Mouse (Mus musculus) liver, embryonic 14.5 days (tissue): ENCODE measurements around the gene Pknox1. TPM values are rescaled to one million over a fixed set of nuclear protein-coding genes. Genes with fewer than 3 reads are reported as not detected.
"Not testable (repeated sequence)": the region's sequence is repeated elsewhere in the genome, so short reads cannot be mapped to it uniquely, and the experiment has no call there.

Experiments
- ATAC-seq: fragments of 200-750 bp; cut with Nextera tagmentation; 2 replicates; pipeline ENCODE4 v1.8.0; 2017; ENCODE audit warnings: moderate number of reproducible peaks, mild to moderate bottlenecking, moderate library complexity; ENCODE audit not compliant: insufficient read depth
- DNase-seq, 3 experiments: peaks; one replicate each; pipeline ENCODE4 v3.0.0-alpha.2; 2012 to 2013; ENCODE audit warnings: low read depth in 3 of 3, low spot score in 3 of 3
- H3K27ac ChIP-seq: fragments of 300-500 bp; sonication (generic); 2 replicates; pipeline ENCODE4 v1.5.1; 2014; ENCODE audit warnings: moderate library complexity, mild to moderate bottlenecking, control low read depth, inconsistent platforms
- H3K27me3 ChIP-seq: fragments of 300-500 bp; sonication (generic); 2 replicates; pipeline ENCODE4 v1.6.1; 2014; ENCODE audit warnings: mild to moderate bottlenecking, low read length, moderate library complexity; ENCODE audit not compliant: control insufficient read depth, insufficient read depth
- H3K36me3 ChIP-seq: fragments of 300-500 bp; sonication (generic); replicated peaks from 2 replicates; pipeline ENCODE4 v1.6.1; 2014; ENCODE audit warnings: low read depth; ENCODE audit not compliant: control insufficient read depth, insufficient read depth
- H3K4me1 ChIP-seq, 2 experiments: fragments of 200-500 bp in 1 of 2; fragments of 300-500 bp in 1 of 2; sonication (generic) in 1 of 2; replicated peaks; 2 replicates each; pipeline ENCODE4 v1.6.1; 2012 to 2014; ENCODE audit warnings: antibody characterized with exemption in 1 of 2, inconsistent platforms in 1 of 2, low read length in 1 of 2; ENCODE audit not compliant: control insufficient read depth in 2 of 2, insufficient read depth in 2 of 2
- H3K4me2 ChIP-seq: fragments of 300-500 bp; sonication (generic); 2 replicates; pipeline ENCODE4 v1.6.1; 2014; ENCODE audit warnings: low read depth, mild to moderate bottlenecking, control low read depth, moderate library complexity
- H3K4me3 ChIP-seq, 2 experiments: fragments of 200-500 bp in 1 of 2; fragments of 300-500 bp in 1 of 2; sonication (generic) in 1 of 2; 2 replicates each; pipeline ENCODE4 v1.5.1; 2012 to 2014; ENCODE audit warnings: low read depth in 2 of 2, low read length in 2 of 2, mild to moderate bottlenecking in 2 of 2, control low read depth in 1 of 2, inconsistent platforms in 1 of 2, moderate library complexity in 1 of 2; ENCODE audit not compliant: insufficient read depth in 1 of 2
- H3K9ac ChIP-seq: fragments of 300-500 bp; sonication (generic); replicated peaks from 2 replicates; pipeline ENCODE4 v1.6.1; 2014; ENCODE audit warnings: mild to moderate bottlenecking, control low read depth, moderate library complexity
- H3K9me3 ChIP-seq: fragments of 300-500 bp; sonication (generic); 2 replicates; pipeline ENCODE4 v1.6.1; 2016; ENCODE audit warnings: low read length, mixed read lengths; ENCODE audit not compliant: control insufficient read depth
- CTCF ChIP-seq: IDR thresholded peaks from 2 replicates; pipeline ENCODE4 v1.5.1; 2016; ENCODE audit warnings: antibody characterized with exemption, low read depth, control low read depth
- EP300 ChIP-seq: IDR thresholded peaks from 2 replicates; pipeline ENCODE4 v1.6.1; 2016; ENCODE audit warnings: antibody characterized with exemption, low read depth
- WGBS: fragments of 180-500 bp; shearing (Covaris S2); extraction: QIAGEN DNeasy Blood & Tissue Kit; methylation state at CpG from one replicate; pipeline ENCODE4 v1.1.7; 2014; ENCODE audit not compliant: insufficient replicate concordance; 5-methylcytosine and 5-hydroxymethylcytosine counted together
- polyA plus RNA-seq, 2 experiments: library from polyadenylated mRNA; depleted of rRNA in 1 of 2; stranded (reverse) in 1 of 2; unstranded in 1 of 2; fragments of >200 nt; fragmentation: Nextera tagmentation in 1 of 2; extraction: Ambion mirVana in 1 of 2; gene quantifications; 2 replicates each; pipeline versions ENCODE4 v1.2.1 to v1.2.3; 2012 to 2014

The Pknox1 gene
- polyA plus RNA-seq, 2 experiments: 7.0 to 10.6 TPM

DNA sequence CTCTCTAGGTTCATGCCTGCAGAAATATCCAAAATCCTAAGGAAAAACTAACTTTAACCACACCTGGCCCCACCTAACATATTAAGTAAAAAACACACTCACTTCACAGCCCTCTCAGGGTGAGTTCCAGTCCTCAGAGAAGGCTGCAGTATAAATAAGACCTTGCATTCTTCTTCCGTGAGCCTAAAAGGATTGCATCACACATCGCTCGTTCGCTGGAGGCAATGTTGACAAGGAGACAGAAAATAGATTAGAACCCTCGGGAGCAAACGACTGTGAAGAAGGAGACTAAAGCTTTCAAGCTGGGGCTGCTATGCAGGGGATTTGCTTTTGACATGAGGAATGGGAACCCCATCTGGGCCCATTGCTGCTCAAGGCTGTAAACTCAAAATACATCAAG, 21.0 kb upstream of the Pknox1 start:
- Histone ChIP-seq H3K4me2 (no peak overlapping the region), H3K27me3 (no peaks in the 10 kb centered on the region), H3K36me3 (no peaks in the 10 kb centered on the region), H3K9me3 (no peaks in the 10 kb centered on the region), H3K4me3 (no peak overlapping the region), H3K27ac (no peak overlapping the region), H3K4me1 (no peaks in the 10 kb centered on the region), H3K9ac (no peak overlapping the region)
- TF ChIP-seq CTCF: no peak
- no peak for TF ChIP-seq EP300
- ATAC-seq: no peak
- DNase-seq: no peak
- WGBS: 47% methylated on average over 6 of the region's 6 CpGs

DNA sequence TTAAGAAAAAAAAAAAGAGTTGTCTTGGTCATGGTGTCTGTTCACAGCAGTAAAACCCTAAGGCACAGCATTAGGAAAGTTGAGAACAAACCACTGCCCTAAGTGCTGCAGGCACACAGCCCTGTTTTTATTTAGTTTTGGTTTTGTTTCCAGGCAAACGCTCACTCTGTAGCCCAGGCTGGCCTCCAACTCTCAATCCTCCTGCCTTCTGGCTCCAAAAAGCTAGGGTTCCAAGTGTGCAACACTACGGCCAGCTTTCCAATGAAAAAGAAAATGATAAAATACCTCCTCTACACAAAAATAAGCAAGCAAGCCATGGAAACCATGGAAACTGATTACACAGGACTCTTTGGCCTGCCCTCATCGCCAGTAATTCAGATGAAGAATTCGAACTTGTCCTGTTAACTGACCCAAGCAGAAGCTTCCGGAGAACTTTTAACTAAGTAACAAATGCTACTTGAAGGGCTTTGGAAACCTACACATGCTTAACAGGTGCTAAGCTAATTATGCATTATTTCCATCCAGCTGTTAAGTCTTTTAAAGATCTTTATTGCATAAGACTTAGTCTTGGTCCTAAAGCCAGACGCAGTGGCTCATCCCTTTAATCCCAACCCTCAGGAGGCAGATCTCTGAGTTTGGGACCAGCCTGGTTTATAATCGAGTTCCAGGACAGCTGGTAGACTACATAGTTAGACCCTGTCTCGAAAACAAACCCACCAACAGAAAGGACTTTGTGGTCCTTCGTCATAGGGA, 17.9 kb upstream of the Pknox1 start:
- Histone ChIP-seq H3K27me3 (no peaks in the 10 kb centered on the region), H3K4me2 (no peak overlapping the region), H3K27ac (no peak overlapping the region), H3K4me3 (no peak overlapping the region), H3K9ac (no peak overlapping the region), H3K36me3 (no peaks in the 10 kb centered on the region), H3K9me3 (no peaks in the 10 kb centered on the region), H3K4me1 (no peaks in the 10 kb centered on the region)
- DNase-seq: no peak
- no peak for ATAC-seq
- no peak for TF ChIP-seq EP300
- TF ChIP-seq CTCF: no peak
- WGBS: 70% methylated on average over 9 of the region's 9 CpGs

DNA sequence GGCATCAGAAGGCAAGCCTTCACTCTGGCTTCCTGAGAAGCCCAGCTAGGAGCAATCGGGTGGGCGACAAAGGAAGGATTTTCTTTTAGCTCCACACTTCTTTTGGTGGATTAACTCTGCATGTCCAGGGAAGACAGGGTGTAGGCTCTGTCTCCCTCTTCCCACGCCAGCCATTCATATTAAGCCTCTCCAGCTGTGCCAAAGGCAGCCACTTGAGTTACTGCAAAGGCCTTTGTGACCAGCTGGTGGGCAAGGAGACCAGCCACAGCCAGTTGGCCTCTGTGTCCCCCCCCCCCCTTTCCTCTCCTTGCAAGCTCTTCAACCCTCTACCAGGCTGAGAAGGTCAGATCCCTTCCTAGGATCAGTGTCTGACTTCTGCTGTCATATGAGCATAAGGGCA, 16.6 kb upstream of the Pknox1 start:
- no peak for ATAC-seq
- no peak for TF ChIP-seq EP300
- TF ChIP-seq CTCF: no peak
- 71% methylated on average over 3 of the region's 3 CpGs for WGBS

DNA sequence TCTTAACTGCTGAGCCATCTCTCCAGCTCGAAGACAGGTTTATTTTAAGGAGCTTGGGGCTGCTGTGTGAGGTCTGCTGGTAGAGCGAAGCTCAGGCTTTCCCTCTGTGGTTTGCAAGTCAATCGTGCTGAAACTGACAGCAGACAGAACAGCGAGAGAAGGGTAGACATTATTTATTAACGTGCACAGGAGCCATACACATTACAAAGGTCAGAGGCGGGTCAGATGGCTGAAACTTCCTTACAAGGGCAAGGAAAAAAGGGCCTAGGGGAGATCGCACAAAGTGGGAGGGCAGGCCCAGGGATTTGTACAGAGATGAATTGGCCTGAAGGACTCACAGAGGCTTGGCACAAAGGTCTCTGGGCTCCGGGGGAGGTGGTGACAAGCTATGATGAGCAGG, 15.1 kb upstream of the Pknox1 start:
- no peak overlapping the region for H3K4me3 ChIP-seq
- no peak for DNase-seq
- H3K36me3 ChIP-seq: no peaks in the 10 kb centered on the region
- H3K4me2 ChIP-seq: no peak overlapping the region
- no peak overlapping the region for H3K27ac ChIP-seq
- H3K9me3 ChIP-seq: no peaks in the 10 kb centered on the region
- TF ChIP-seq EP300 (no peak), CTCF (no peak)
- WGBS: 55% methylated on average over 8 of the region's 8 CpGs
- no peaks in the 10 kb centered on the region for H3K27me3 ChIP-seq
- no peaks in the 10 kb centered on the region for H3K4me1 ChIP-seq
- no peak for ATAC-seq
- H3K9ac ChIP-seq: no peak overlapping the region

More for the DNA sequence above, 16.6 kb upstream of the Pknox1 start:
- Histone ChIP-seq H3K9ac (no peak overlapping the region), H3K27ac (no peak overlapping the region), H3K4me2 (no peak overlapping the region), H3K4me1 (no peaks in the 10 kb centered on the region), H3K27me3 (no peaks in the 10 kb centered on the region), H3K4me3 (no peak overlapping the region), H3K9me3 (no peaks in the 10 kb centered on the region), H3K36me3 (no peaks in the 10 kb centered on the region)
- DNase-seq: no peak

DNA sequence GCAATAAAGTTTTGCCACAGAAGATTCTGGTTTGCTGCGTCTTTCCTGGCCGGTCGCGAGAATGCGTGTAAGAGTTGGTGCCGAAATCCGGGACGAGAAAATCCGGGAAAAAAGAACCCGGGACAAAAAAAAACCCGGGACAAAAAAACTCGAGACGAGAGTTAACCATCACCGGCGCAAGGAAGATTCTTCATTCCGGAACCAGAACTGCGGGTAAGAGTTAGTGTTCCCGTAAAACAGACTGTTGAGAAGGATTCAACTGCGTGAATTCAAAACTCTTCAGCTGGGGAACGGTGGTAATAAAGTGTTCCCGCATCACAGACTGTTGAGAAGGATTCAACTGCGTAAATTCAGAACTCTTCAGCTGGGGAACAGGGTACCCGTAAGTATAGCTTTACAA, 11.9 kb upstream of the Pknox1 start:
- 83% methylated on average over 22 of the region's 23 CpGs for WGBS
- H3K4me1 ChIP-seq, DNase-seq, ATAC-seq, H3K4me2 ChIP-seq, H3K9ac ChIP-seq, H3K4me3 ChIP-seq, H3K27me3 ChIP-seq, H3K27ac ChIP-seq, H3K9me3 ChIP-seq, H3K36me3 ChIP-seq: not testable (repeated sequence)
